Mouse (Mus musculus) ES-Bruce4 (cell line): Measurements from ENCODE around the gene Nthl1.

Experiments
- CTCF ChIP-seq: IDR thresholded peaks from one replicate; pipeline ENCODE4 v1.8.1; 2011; ENCODE audit warnings: low read depth, low read length
- EP300 ChIP-seq: IDR thresholded peaks from 2 replicates; pipeline ENCODE4 v1.6.1; 2011; ENCODE audit warnings: low read depth, low read length; ENCODE audit not compliant: insufficient read depth
- POLR2A ChIP-seq: IDR thresholded peaks from one replicate; pipeline ENCODE4 v1.8.1; 2011; ENCODE audit warnings: low read length; ENCODE audit not compliant: insufficient read depth

DNA sequence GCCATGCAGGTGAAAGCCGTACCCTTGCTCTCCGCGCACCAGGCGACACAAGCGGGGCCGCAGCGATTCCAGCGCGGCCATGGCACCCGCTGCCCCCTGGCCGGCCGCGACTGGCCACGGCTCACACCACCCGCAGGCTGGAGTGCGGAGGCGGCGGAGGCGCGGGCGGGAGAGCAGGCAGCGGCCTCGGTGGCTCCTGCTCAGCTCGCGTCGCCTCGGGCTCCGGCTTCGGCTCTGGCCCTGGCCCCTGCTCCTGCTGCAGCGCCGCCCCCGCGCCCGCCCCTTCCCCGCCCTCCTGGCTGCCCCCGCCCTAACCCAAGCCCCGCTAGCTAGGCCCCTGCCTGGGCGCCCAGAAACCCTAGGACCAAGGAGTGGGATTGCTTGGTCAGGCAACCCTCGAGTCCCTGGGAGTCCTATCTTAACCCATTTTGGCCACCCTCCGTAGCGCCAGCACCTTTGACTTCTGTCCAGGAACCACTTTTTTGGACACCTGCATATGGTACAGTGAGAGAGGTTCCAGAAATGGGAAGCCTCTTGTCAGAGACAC, 17.7 kb downstream of the Nthl1 start, which contains the start of gene Slc9a3r2:
- TF ChIP-seq EP300: no peak
- no peak for TF ChIP-seq POLR2A
- no peak for TF ChIP-seq CTCF
